Mouse (Mus musculus): ENCODE data around the gene Sorbs2.

DNA sequence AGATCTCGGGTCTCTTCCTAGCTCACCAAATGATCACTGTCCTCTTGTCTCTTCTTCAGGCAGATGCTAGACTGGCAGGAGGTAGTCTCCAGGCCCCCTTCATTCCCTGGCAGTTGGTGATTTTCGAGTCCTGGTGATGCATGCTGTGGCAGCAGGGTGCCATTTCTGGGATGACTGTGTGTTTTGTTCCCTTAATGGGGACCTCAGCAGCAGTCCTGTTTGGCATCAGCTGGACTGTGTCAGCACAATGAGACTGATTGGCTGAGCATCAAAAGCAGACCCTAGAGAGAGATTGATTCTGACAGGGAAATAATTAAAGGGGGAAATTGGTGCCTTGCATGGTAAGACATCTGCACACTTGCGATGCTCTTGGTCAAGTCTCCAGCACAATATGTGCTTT, 50.3 kb downstream of the Sorbs2 start:
- TF ChIP-seq CTCF (IDR thresholded peaks at IDR 0.05; ENCODE audit: low read depth) (no peak), EP300 (IDR thresholded peaks at IDR 0.05; ENCODE audit: low read depth) (no peak)
